Mouse (Mus musculus): ENCODE results near the gene Mrpl33. TPM values are rescaled to one million over a fixed set of nuclear protein-coding genes. Genes with fewer than 3 reads are reported as not detected.
"Not testable (repeated sequence)": the region's sequence is repeated elsewhere in the genome, so short reads cannot be mapped to it uniquely, and the experiment has no call there.

The Mrpl33 gene
- total RNA-seq, 2 experiments from 2014 or later = 282 to 285 TPM

DNA sequence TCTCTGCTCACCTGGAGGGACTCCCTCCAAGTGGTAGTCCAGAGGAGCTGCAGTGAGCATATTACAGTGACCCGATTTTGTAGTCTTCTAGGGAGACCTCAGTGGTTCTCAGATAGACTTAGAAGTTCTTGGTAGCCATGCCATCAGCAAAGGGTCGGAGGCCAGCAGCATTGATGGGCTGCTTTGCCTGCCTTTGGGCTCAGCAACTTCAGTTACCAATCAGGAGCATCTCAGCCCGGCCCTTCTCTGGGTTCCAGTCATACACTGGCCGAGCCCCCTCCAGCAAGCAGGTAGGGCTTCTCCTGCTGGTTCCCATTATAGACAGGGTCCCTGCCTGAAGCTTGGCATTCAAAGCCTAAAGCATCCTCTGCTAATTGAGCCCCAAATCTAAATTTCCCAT, 867 bp upstream of the Mrpl33 start:
- no peak for DNase-seq

DNA sequence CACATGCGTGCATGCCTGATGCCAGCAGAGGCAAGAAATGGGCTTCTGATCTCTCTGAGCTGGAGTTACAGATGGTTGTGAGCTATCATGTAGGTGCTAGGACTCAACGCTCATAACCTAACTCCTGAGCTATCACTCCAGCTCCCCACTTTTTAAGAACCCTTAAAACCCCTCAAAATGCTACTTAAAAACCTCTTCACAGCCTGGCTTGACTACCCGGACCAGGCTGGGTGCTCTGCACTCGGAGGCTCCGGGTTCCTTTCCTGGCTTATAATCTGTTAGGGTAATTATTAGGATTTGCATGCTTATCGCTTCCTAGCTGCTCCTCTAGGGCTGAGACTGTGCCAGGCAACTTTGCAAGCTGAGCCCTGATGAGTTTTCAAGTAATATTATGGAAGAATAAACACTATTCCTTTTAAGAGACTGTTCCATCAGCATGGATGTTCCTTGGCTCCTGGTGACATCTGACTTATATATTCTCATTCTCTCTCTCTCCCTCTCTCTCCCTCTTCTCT, 752 bp downstream of the Mrpl33 start:
- DNase-seq = no peak

- DNase-seq = no peak
Observed at GRCm38 (mm10) chr5:31598121-31598520, 1.4 kb downstream of the Mrpl33 start.

DNA sequence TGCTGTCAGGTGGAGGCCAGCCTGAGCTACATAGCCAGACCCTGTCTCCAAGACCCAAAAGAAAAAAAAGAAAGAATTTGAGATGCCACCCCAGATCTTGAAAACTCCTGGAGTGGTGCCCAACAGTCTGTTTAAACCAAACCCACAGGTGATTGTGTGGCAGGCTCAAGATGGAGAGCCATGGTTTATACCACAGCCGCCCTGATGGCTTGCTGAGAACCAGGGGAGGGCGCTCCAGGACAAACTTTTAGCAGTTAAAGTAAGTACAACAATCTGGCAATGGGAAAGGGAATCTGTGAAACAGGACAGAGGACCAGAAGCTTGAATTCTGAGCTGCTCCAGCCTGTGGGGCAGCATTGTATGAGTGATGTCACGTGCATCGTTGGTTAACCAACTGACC, 1.8 kb downstream of the Mrpl33 start:
- peak; percentile 62 for DNase-seq

- DNase-seq = no peak
Observed at GRCm38 (mm10) chr5:31599161-31599560, 2.4 kb downstream of the Mrpl33 start.

DNA sequence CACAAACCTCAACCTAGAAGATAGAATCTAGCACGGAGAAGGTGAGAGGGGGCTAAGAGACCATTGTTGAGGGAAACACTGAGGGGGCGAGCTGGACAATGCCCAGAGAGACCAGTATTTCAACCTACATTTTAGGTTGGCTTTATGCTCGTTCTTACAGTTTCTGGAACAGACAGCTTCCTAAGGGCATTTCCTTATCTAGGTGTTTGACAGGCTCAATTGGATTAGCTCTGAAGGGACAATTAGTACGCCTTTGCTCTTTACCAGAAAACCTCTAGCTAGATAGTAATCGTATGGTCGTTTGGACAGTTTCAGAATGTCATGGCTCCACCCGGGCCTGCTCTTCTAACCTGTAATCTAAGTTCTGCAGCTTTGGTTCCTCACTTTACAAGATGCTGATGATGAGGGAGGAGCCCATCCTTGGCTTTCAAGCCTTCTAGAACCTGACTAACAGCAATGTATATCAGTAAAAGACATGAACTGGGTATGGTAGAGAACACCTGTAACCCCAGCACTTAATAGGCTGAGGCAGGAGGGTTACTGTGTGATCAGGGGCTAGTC, 4.5 kb downstream of the Mrpl33 start:
- no peak for DNase-seq

DNA sequence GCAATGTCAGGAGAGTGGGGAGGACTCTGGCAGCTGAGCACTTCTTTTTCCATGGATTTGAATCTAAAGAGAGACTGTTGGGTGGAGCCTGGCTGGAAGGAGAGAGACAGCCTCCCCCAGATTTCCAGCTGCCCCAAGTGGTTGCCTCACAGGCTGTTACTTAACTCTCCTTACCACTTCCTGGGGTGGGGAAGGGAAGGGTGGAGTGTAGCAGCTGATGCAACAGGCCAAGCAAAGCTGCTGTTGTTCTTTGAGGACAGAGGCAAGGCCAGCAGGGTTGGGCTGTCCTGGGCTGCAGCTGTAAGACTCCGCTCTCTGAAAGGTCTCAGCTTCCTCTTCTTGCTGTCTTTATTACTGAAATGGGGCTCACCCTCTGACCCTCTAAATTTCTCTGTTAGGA, 5.6 kb downstream of the Mrpl33 start:
- DNase-seq = peak; percentile 83

DNA sequence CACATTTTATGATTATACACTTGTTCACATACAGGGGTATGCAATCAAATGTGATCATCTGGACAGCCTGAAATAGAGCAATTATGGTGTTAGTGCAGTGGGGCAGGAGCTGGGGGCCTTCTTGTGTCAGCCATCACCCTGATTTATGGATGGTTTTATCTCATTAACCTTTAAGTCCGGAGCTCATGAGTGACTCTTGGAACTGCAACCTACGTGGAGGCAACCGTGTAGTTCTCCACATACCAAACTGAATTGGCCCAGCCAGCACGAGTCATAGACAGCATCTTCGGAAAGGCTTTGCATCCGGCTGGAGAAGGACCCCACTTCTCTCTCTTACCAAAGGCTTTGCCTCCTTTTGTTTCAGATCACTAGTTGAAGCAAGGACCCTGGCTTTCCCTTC, 7.0 kb downstream of the Mrpl33 start:
- DNase-seq = peak; percentile 40

DNA sequence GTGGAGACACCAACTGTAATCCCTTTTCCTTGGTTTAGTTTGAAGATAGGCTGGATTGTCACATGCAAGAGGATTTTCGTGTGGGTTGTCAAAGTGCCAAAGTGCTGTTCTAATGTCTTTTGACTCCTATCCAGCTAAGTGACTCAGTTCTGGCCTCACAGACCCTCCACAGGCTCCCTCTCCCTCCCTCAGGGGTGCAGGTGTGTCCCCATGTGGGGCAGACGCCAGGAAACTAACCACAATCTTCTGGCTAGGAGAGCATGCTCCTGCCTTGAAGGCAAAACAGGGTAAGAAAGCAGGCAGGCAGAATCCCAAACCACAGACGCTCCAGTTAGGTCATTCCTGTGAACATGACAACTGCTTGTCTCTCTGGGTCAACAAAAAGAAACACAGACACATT, 9.4 kb downstream of the Mrpl33 start:
- DNase-seq = peak; percentile 56

GRCm38 (mm10) chr5:31610376-31611086, 13.8 kb downstream of the Mrpl33 start:
- DNase-seq = no peak

DNA sequence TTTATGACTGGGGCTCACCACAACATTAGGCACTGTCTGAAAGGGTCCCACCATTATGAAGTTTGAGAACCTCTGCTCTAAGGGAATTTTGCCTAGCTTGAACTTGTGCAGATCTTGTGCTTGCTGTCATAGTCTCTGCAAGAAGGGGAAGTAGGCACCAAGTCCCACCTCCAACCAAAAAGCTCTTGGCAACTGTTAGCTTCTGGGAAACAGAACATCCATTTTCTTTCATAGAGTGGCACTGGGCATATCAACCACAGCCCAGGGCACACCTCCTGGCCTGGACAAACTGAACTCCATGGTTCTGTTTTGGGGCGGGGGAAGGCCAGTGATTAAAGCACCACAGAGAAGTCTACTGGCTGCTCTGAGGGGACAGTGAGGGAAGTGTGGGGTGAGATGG, 14.5 kb downstream of the Mrpl33 start:
- DNase-seq = no peak

DNA sequence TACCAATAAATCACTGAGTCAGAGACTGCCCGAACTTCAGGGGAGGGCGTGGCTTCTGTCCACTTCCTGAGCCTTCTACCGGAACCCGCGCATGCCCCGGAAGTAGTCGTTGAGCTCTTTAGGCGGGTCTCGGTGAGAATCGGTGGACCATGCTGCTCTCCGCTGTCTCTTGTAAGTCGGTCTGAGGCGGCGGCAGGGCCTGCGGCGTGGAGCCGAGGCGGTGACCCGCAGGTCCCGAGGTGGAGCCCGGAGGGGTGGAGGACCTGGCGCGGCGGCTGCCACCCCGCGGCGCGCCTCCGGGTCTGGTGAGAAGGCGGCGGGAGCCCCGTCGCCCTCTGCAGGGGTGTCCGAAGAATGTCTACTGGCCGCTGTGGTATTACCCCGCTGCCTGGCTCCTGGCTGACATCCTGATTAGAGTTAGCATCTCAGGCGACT, 17.1 kb downstream of the Mrpl33 start:
- DNase-seq = peak; percentile 88

- DNase-seq = no peak
Observed at GRCm38 (mm10) chr5:31614339-31615025, 17.7 kb downstream of the Mrpl33 start.

GRCm38 (mm10) chr5:31620326-31620725, 23.6 kb downstream of the Mrpl33 start:
- DNase-seq = no peak

DNA sequence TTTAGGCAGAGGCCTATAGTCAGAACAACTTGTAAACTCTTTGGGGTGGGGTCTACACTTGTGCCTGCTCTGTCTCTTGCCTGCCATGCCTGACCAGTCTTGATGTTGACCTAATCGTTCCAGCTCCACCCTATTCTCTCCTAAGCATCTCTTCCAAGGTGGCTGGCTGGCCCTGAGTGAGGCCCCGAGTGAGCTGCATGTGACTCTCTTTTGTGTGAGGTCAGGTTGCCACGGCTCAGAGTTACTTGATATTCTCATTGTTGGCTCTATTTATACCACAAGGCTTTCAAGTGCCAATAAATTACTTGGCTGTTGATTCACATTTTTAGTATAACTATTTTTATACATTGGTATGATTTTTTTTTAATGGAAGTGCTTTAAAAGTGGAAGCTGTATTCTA, 30.4 kb downstream of the Mrpl33 start:
- DNase-seq = no peak

DNA sequence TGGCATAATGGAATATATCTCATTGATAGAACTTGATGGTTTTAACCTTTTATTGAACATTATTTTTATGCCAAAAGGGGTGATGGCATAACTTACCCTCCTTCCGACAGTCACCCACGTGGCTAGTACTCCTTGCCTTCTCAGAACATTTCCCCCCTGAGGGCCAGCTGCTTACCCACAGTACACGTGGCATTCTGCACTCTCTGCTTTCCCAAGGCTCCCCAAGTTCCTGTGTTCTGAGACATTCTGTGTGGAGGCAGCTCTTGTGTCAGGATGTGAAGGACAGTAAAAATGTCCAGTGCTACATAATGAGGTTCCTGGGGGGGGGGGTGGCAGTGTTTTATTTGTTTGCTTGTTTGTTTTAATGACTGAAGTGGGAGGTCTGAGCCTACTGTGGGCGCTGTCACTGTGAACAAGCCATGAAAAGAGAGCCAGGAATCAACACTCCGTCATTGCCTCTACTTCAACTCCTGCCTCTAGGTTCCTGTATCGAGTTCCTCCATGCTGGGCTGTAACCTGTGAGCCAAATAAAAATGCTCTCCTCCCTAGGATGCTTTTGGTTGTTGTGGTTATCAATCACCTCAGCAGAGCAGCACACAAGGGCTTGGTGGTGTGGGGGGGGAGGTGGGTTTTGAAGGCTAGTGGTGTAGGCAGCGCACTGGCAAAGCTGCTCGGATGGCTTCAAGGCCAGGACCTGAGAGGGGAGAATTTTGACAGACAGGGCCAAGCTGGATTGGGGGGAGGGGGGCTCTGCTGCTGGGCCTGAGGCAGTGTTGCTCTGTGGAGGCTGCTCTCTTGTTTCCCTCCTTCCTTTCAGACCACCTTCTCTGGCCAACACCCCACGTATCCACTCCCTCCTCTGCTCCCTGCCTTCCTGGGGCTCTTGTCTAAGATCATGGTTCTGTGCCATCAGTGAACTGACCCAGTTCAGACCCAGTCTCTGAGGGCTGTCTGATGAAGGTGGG, 31.1 kb downstream of the Mrpl33 start:
- no peak for DNase-seq

GRCm38 (mm10) chr5:31628555-31628954, 31.8 kb downstream of the Mrpl33 start:
- no peak for DNase-seq

DNA sequence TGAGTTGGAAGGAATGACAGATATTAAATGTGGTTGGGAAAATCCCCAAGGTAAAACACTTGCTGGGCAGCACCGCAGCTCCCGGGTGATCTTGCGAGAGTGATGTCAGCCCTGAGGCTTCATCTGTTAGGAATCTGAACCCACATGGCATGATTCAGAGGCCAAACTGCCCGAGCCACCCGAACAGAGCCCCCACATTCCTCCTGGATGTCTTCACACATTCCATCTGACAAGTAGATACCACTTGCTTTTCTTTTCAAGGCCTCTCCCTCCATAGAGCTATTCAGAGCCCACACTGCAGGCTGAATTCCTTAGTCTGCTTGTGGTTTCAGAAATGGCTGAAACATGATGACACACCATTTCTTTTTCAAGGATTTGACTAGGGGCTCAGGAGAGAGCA, 33.3 kb downstream of the Mrpl33 start:
- peak; percentile 71 for DNase-seq

DNA sequence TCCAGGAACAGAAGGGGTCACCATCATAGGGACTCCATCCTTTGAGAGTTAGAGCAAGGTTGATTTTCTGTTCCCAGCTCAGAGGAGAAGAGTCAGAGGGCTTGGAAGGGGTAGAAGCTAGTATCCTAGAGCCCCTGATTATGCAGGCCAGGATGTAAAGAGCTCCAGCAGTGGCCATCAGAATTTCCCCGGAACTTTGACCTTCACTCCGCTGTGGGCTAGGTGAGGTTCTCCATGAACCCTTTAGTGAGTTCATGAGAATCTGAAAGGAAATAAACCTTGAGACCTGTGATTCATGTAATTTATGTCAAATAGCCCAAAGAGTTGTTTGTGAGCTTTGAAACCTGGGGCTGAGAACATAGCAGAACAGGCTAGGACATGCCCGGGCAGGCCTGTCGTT, 34.4 kb downstream of the Mrpl33 start:
- DNase-seq = not testable (repeated sequence)

- DNase-seq = no peak
Observed at GRCm38 (mm10) chr5:31634161-31634560, 37.4 kb downstream of the Mrpl33 start.

DNA sequence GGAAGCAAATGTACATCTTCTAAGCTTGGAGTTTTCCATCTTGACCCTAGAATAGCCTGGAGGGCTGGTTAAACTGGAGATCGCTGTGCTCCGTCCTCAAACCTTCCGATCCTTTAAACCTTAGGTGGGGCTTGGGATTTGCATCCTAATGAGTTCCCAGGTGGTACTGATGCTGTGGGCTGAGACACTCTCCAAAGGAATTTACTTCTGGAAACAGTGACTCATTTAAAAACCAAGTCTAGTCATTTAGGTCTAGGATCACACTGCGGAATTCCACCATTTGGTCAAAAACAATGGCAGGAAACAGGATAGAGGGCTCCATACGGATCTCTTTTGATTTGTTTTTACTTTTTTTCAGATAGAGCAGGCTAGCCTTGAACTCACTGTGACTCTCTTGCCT, 37.9 kb downstream of the Mrpl33 start:
- no peak for DNase-seq

DNA sequence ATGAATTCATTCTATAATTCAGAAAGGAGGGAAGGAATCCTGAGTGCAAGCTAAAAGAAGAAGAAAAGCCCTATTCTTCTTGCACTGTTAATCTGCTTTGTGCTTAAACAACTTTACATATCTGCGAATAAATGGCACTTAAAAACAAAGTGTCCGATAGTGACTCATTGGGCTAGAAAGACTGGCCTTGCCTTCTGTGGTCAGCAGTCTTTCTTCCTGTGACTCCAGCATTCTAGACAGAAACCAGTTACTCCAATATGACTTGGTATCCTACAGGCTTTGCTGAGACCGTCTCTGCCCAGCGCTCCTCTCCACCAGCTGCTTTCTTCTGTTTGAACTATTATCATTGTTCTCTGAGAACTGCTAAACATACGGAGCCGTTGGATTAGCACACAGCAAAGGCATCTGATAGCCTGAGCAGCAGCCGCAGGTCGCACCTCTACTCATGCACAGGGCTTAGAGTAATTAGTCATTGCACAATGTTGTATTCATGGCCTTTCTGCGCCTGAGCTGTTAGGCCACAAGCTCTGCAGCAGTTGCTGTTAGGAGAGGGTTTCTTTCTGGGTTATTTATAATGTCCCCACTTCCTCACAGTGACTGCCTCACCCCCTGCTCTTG, 40.0 kb downstream of the Mrpl33 start:
- DNase-seq = no peak

Measured in adrenal gland, postnatal 10 days (tissue).